Mouse (Mus musculus): ENCODE data around the gene Rnft2.

- TF ChIP-seq CTCF (IDR thresholded peaks at IDR 0.05; ENCODE audit: low read depth, low read length) (no peak), POLR2A (IDR thresholded peaks at IDR 0.05; ENCODE audit: insufficient read depth, low read length) (no peak)
Measured at GRCm38 (mm10) chr5:118144327-118144726, 100.6 kb downstream of the Rnft2 start.

Data from ES-Bruce4 (cell line).